Mouse (Mus musculus): ENCODE measurements around the gene Fancd2. TPM values are rescaled to one million over a fixed set of nuclear protein-coding genes. Genes with fewer than 3 reads are reported as not detected.
A peak's percentile ranks its signal among the peaks of the same experiment; 100 is the strongest.

Gene Fancd2
- total RNA-seq, 2 experiments from 2014 or later, result 0.10 to 0.28 TPM

- intact Hi-C loops (cut with DNase I), result no loop called here
Measured at GRCm38 (mm10) chr6:113541610-113542009, 10.1 kb downstream of the Fancd2 start.

DNA sequence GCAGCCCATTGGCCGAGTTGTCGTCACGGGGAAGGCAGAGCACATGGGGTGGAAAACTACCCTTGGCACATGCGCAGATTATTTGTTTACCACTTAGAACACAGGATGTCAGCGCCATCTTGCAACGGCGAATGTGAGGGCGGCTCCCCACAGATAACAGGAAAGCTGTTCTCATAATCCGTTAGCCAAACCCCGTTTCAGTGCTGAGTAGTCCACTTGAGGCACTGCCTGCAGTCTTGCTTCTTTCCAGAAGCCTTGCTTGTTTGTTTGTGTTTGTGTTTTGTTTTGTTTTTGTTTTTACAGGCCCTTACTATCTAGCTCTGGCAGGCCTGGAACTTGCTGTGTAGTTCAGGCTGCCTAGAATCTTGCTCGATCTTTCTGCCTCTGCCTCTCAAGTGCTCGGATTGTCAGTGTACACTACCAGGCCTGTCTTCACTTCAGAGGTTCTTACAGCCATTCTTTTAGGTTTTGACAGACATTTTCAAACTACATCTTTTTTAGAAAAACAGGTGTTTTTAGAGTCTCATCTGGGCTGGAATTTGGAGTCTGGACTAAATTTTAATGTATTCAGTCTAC is 12.5 kb downstream of the Fancd2 start:
- TF ChIP-seq CTCF (IDR thresholded peaks at IDR 0.05), result no peak

More at GRCm38 (mm10) chr6:113541610-113542009, 10.1 kb downstream of the Fancd2 start:
- H3K27ac ChIP-seq, result no peak overlapping the region
- no peak for DNase-seq
- 0 out of 2 replicates have a peak, but pooled peaks have one; percentile 3 for TF ChIP-seq CTCF (IDR thresholded peaks at IDR 0.05)
- no peak overlapping the region for H3K4me3 ChIP-seq

DNA sequence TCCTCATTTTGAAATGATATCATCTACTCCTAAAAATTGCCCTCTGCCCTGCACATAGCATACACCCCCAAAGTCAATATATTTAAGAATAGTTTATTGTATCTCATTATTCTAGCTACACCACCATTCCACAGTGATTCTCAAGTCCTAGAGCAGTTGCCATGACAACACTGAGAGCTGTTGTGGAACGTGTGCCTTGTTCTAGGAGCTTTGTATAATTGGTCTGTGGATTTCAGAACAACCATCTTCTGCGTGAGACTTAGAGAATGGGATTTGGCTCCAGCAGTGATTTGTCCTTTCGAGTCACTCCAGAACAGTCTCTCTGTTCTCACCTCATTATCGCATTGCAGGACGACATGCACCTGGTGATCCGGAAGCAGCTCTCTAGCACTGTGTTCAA is 28.3 kb downstream of the Fancd2 start:
- intact Hi-C loops (cut with DNase I), result no loop called here
- DNase-seq, result no peak
- TF ChIP-seq CTCF (IDR thresholded peaks at IDR 0.05), result no peak

More for the DNA sequence above, 12.5 kb downstream of the Fancd2 start:
- intact Hi-C loops (cut with DNase I), result no loop called here
- Histone ChIP-seq H3K4me3 (no peak overlapping the region), H3K27ac (no peak overlapping the region)
- DNase-seq, result no peak

GRCm38 (mm10) chr6:113564557-113564956 is 33.1 kb downstream of the Fancd2 start:
- no peak for DNase-seq
- H3K4me3 ChIP-seq, result no peak overlapping the region
- no peak overlapping the region for H3K27ac ChIP-seq
- no peak for TF ChIP-seq CTCF (IDR thresholded peaks at IDR 0.05)
- intact Hi-C loops (cut with DNase I), result no loop called here

More for the DNA sequence above, 28.3 kb downstream of the Fancd2 start:
- Histone ChIP-seq H3K4me3 (no peak overlapping the region), H3K27ac (no peak overlapping the region)

GRCm38 (mm10) chr6:113576044-113576443 is 44.6 kb downstream of the Fancd2 start:
- intact Hi-C loops (cut with DNase I), result no loop called here
- Histone ChIP-seq H3K27ac (no peak overlapping the region), H3K4me3 (no peak overlapping the region)
- no peak for TF ChIP-seq CTCF (IDR thresholded peaks at IDR 0.05)
- DNase-seq, result no peak

GRCm38 (mm10) chr6:113579306-113579705 is 47.8 kb downstream of the Fancd2 start:
- TF ChIP-seq CTCF (IDR thresholded peaks at IDR 0.05), result no peak
- intact Hi-C loops (cut with DNase I), result no loop called here
- Histone ChIP-seq H3K4me3 (no peak overlapping the region), H3K27ac (no peak overlapping the region)
- DNase-seq, result no peak

GRCm38 (mm10) chr6:113583023-113583422 is 51.5 kb downstream of the Fancd2 start:
- TF ChIP-seq CTCF (IDR thresholded peaks at IDR 0.05), result no peak
- Histone ChIP-seq H3K4me3 (no peak overlapping the region), H3K27ac (no peak overlapping the region)
- intact Hi-C loops (cut with DNase I), result no loop called here
- no peak for DNase-seq

DNA sequence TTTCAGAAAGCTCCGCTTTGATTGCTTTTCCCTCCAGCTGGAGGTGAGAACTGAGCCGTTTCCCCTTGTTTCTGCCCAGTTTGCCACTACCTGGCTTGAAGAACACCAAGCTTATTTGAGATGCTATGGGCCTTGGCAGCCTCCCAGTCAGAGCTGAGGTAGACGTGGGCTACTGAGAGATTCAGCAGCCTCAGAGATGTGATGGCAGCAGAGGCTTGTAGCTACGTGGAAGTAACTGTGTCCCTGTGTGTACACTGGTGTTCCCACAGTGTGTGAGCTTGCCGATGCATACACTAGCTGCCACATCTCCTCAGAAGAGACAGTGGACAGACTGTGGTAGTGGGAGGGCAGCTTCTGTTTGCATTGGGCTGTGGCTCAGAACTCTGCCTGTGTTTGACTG is 53.6 kb downstream of the Fancd2 start:
- Histone ChIP-seq H3K27ac (no peak overlapping the region), H3K4me3 (no peak overlapping the region)
- intact Hi-C loops (cut with DNase I), result no loop called here
- TF ChIP-seq CTCF (IDR thresholded peaks at IDR 0.05), result no peak
- DNase-seq, result no peak

GRCm38 (mm10) chr6:113586466-113587183 is 55.1 kb downstream of the Fancd2 start:
- no peak for DNase-seq
- Histone ChIP-seq H3K27ac (no peak overlapping the region), H3K4me3 (no peak overlapping the region)
- intact Hi-C loops (cut with DNase I), result no loop called here
- no peak for TF ChIP-seq CTCF (IDR thresholded peaks at IDR 0.05)

DNA sequence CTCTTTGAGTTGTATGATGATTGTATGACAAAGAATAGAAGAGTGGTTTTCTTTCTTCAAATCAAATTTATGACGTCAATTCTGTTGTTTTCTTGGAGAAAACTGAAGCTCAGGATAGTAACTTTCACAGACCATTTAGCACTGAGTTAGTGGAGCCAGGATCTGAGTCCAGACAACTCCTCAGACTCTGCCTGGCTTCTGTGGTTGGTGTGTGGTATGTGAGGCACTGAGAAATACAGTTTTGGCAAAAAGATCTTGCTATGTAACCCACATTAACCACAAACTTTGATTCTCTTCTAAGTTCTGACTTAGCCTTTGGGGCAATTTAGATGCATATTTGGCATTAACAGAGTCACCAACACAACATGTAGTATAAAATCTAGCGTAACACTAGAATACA is 61.2 kb downstream of the Fancd2 start:
- DNase-seq, result no peak
- TF ChIP-seq CTCF (IDR thresholded peaks at IDR 0.05), result no peak
- H3K4me3 ChIP-seq, result no peak overlapping the region
- intact Hi-C loops (cut with DNase I), result no loop called here
- H3K27ac ChIP-seq, result no peak overlapping the region

DNA sequence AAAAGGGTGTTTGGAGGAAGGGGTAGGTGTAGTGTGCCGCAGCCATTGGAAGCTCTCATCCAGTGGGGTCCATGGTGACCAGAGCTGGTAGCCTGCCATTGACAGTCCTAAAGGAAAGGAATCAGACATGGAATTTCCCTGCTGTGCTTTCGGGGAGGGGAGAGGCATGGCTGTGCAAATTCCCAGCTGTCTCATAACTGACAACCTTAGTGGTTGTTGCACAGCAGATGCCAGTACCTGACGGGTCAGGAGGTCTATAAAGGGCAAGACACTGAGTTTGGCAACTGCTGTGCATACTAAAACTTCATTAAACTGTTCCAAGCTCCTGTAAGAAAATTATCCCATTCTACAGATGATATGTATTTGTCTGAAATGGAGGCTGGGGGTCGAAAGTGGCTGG is 66.5 kb downstream of the Fancd2 start:
- Histone ChIP-seq H3K4me3 (no peak overlapping the region), H3K27ac (no peak overlapping the region)
- DNase-seq, result no peak
- TF ChIP-seq CTCF (IDR thresholded peaks at IDR 0.05), result no peak
- intact Hi-C loops (cut with DNase I), result no loop called here

GRCm38 (mm10) chr6:113599833-113600232 is 68.4 kb downstream of the Fancd2 start:
- DNase-seq, result no peak
- no peak for TF ChIP-seq CTCF (IDR thresholded peaks at IDR 0.05)
- intact Hi-C loops (cut with DNase I), result loop anchor here (5.0 kb wide), 1 partner anchor 113 kb away; no protein-coding TSS in a partner anchor
- H3K27ac ChIP-seq, result no peak overlapping the region
- H3K4me3 ChIP-seq, result no peak overlapping the region

DNA sequence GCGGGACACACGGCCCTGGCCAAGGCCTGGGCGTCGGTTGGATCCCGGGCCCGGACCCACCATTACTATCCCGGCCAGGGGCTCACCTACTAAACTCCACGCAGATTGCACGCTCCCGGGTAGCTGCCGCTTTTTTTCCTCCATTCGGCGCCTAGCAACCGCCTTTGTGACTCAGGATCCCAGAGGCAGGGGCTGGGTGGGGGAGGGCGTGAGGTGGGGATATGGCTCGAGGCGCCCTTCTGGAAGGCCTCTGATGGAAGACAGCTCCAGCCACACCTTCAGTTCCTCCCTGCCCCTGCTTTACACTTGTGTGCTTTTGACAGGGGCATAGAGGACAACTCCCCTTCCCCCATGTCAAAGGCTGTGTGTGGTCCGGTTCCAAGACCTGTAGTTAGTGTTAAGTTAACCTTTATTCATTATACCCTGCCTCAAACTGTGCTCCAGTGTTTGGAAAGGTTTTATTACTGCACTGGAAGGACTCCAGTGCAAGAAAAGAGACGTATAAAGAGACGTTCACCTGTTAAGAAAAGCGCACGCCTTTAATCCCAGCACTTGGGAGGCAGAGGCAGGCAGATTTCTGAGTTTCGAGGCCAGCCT is 69.2 kb downstream of the Fancd2 start, which contains the start of gene Fancd2os:
TSS of gene Fancd2os (minus strand) at position 173 of the 597 bp plus-strand sequence.
- Histone ChIP-seq H3K4me3 (no peak within 1 kb of the TSS), H3K27ac (no peak within 1 kb of the TSS)
- intact Hi-C loops (cut with DNase I), result loop anchor here (5.0 kb wide), 1 partner anchor 113 kb away; no protein-coding TSS in a partner anchor
- no peak for DNase-seq
- TF ChIP-seq CTCF (IDR thresholded peaks at IDR 0.05), result no peak

Data from gastrocnemius, adult 2 months (tissue).